Mouse (Mus musculus) forebrain, embryonic 12.5 days (tissue): ENCODE results near the gene Hacd3. TPM values are rescaled to one million over a fixed set of nuclear protein-coding genes. Genes with fewer than 3 reads are reported as not detected.

Source experiments
- ATAC-seq: fragments of 200-750 bp; cut with Nextera tagmentation; 2 replicates; pipeline ENCODE4 v1.8.0; 2017; ENCODE audit warnings: moderate TSS enrichment; ENCODE audit not compliant: low FRiP score
- H3K27ac ChIP-seq: fragments of 300-500 bp; sonication (generic); 2 replicates; pipeline ENCODE4 v1.5.1; 2016; ENCODE audit warnings: mild to moderate bottlenecking
- H3K27me3 ChIP-seq: fragments of 300-500 bp; sonication (generic); 2 replicates; pipeline ENCODE4 v1.6.1; 2016; ENCODE audit warnings: mild to moderate bottlenecking
- H3K36me3 ChIP-seq: fragments of 300-500 bp; sonication (generic); replicated peaks from 2 replicates; pipeline ENCODE4 v1.6.1; 2016; ENCODE audit warnings: mild to moderate bottlenecking
- H3K4me1 ChIP-seq: fragments of 300-500 bp; sonication (generic); 2 replicates; pipeline ENCODE4 v1.6.1; 2016
- H3K4me2 ChIP-seq: fragments of 300-500 bp; sonication (generic); 2 replicates; pipeline ENCODE4 v1.6.1; 2016; ENCODE audit warnings: mild to moderate bottlenecking, moderate library complexity
- H3K4me3 ChIP-seq: fragments of 300-500 bp; sonication (generic); replicated peaks from 2 replicates; pipeline ENCODE4 v1.5.1; 2016; ENCODE audit warnings: mild to moderate bottlenecking
- H3K9ac ChIP-seq: fragments of 300-500 bp; sonication (generic); 2 replicates; pipeline ENCODE4 v1.6.1; 2016; ENCODE audit warnings: mild to moderate bottlenecking
- H3K9me3 ChIP-seq: fragments of 300-500 bp; sonication (generic); 2 replicates; pipeline ENCODE4 v1.6.1; 2016
- WGBS: fragments of 180-500 bp; shearing (Covaris S2); methylation state at CpG from one replicate; pipeline ENCODE4 v1.1.7; 2016; 5-methylcytosine and 5-hydroxymethylcytosine counted together
- microRNA-seq: library from miRNA; unstranded; fragments of <30 nt; microRNA quantifications from one replicate; pipeline ENCODE4, GENCODE M21; 2017
- polyA plus RNA-seq: library from polyadenylated mRNA; unstranded; fragments of >200 nt; fragmentation: Nextera tagmentation; extraction: Ambion mirVana; gene quantifications from 2 replicates; pipeline ENCODE4 v1.2.1, GENCODE M21; 2016

Gene Hacd3
- polyA plus RNA-seq, 1 experiment from 2014 or later = 138 TPM

GRCm38 (mm10) chr9:64939281-64939680 lies 82.2 kb downstream of the Hacd3 start:
- H3K27me3 ChIP-seq = peaks cover 7% of the 10 kb centered on the region; the same call in 1 of the 2 replicates
- 61% methylated on average over 4 of the region's 4 CpGs for WGBS
- H3K36me3 ChIP-seq = no peaks in the 10 kb centered on the region
- no peaks in the 10 kb centered on the region for H3K9me3 ChIP-seq
- no peak overlapping the region for H3K4me3 ChIP-seq
- no peak overlapping the region for H3K27ac ChIP-seq
- no peak overlapping the region for H3K4me2 ChIP-seq
- no peak overlapping the region for H3K9ac ChIP-seq
- no peak for ATAC-seq
- H3K4me1 ChIP-seq = 0 out of 2 replicates have a peak, but pooled peaks cover 4% of the 10 kb centered on the region

- 82% methylated on average over 5 of the region's 5 CpGs for WGBS
- ATAC-seq = no peak
- Histone ChIP-seq H3K9me3 (no peaks in the 10 kb centered on the region), H3K4me1 (peaks cover 7% of the 10 kb centered on the region; the same call in 1 of the 2 replicates), H3K4me3 (no peak overlapping the region), H3K27me3 (peaks cover 4% of the 10 kb centered on the region; the same call in 1 of the 2 replicates), H3K4me2 (no peak overlapping the region), H3K36me3 (no peaks in the 10 kb centered on the region), H3K9ac (no peak overlapping the region), H3K27ac (no peak overlapping the region)
Measured at GRCm38 (mm10) chr9:64938535-64938934, 83.0 kb downstream of the Hacd3 start.

- Histone ChIP-seq H3K4me1 (peaks cover 8% of the 10 kb centered on the region; the same call in 1 of the 2 replicates), H3K9ac (no peak overlapping the region), H3K9me3 (no peaks in the 10 kb centered on the region), H3K4me3 (no peak overlapping the region), H3K27ac (no peak overlapping the region), H3K36me3 (no peaks in the 10 kb centered on the region), H3K27me3 (peaks cover 4% of the 10 kb centered on the region; the same call in 1 of the 2 replicates), H3K4me2 (no peak overlapping the region)
- ATAC-seq = no peak
- whole genome bisulfite sequencing = 58% methylated on average over 5 of the region's 5 CpGs
Measured at GRCm38 (mm10) chr9:64937491-64937890, 84.0 kb downstream of the Hacd3 start.

Small RNA genes within 50 kb of the gene (microRNA-seq; reads per million reads assigned to microRNA genes)
- not detected for gene Gm25640

Other genes with a start within 250 kb of the Hacd3 start
- 9.9 and 11.4 TPM in 2 replicates for gene Dennd4a, start 210.4 kb downstream of the Hacd3 start, polyA plus RNA-seq
- 0.11 TPM in 1 of 2 replicates, not detected in the other for gene Slc24a1, start 70.1 kb downstream of the Hacd3 start, polyA plus RNA-seq
- 60.9 and 62.8 TPM in 2 replicates for gene Ints14, start 60.8 kb downstream of the Hacd3 start, polyA plus RNA-seq
- gene Dpp8, start 10.7 kb upstream of the Hacd3 start, polyA plus RNA-seq = 57.8 and 60.7 TPM in 2 replicates
- gene Igdcc4, start 79.8 kb upstream of the Hacd3 start, polyA plus RNA-seq = 14.1 and 14.4 TPM in 2 replicates
- gene Igdcc3, start 119.5 kb upstream of the Hacd3 start, polyA plus RNA-seq = 40.0 and 40.8 TPM in 2 replicates
- 5.7 and 5.9 TPM in 2 replicates for gene Parp16, start 173.7 kb upstream of the Hacd3 start, polyA plus RNA-seq
- gene Cilp, start 243.5 kb upstream of the Hacd3 start, polyA plus RNA-seq = 0.65 and 0.68 TPM in 2 replicates